Mouse (Mus musculus): ENCODE data around the gene Adad2. TPM values are rescaled to one million over a fixed set of nuclear protein-coding genes. Genes with fewer than 3 reads are reported as not detected.

The Adad2 gene
- polyA plus RNA-seq, 1 experiment from 2014 or later: 0.15 TPM

DNA sequence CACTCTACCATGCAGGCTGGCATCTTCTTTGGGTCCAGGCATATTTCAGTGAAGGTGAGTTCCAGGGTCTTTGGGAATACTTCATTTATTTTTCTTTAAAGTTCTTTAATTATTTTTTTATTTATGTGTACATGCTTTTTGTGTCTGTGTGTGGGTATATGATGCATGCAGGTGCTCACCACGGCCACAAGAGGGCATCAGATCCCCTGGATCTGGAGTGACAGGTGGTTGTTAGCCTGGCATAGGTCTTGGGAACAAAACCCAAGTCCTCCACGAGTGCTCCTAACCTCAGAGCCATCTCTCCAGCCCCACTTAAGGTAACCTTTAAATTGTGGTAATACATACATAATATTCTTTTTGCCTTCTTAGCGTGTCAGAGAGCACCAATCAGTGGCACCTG lies 33.6 kb downstream of the Adad2 start:
- H3K9me3 ChIP-seq: no peaks in the 10 kb centered on the region
- peaks cover 5% of the 10 kb centered on the region; the same call in 1 of the 2 replicates for H3K4me1 ChIP-seq
- 78% methylated on average over 3 of the region's 3 CpGs for WGBS
- H3K27ac ChIP-seq (replicated peaks): no peak overlapping the region
- H3K4me3 ChIP-seq: no peak overlapping the region
- ATAC-seq (ENCODE audit: low FRiP score, low read depth): no peak
- H3K9ac ChIP-seq (replicated peaks): no peak overlapping the region
- no peak overlapping the region for H3K4me2 ChIP-seq (replicated peaks)
- no peaks in the 10 kb centered on the region for H3K27me3 ChIP-seq
- no peaks in the 10 kb centered on the region for H3K36me3 ChIP-seq

DNA sequence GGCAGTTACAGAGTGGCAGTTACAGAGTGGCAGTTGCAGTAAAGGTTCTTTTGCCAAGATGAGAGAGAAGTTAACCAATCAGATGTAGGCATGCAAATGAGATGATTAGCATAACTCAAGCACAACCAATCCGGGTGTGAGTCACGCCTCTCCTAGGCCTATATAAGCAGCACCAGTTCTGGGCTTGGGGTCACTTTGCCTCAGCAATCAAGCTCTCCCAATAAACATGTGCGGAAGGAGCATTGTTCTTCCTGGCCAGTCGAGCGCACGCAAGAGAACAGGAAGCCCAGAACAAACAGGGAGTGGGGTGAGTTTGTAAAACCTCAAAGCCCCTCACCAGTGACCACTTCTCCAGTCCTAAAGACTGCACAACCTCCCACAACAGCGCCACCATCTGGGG lies 34.3 kb downstream of the Adad2 start:
- no peaks in the 10 kb centered on the region for H3K36me3 ChIP-seq
- no peak overlapping the region for H3K4me2 ChIP-seq (replicated peaks)
- peaks cover 5% of the 10 kb centered on the region; the same call in 1 of the 2 replicates for H3K4me1 ChIP-seq
- H3K4me3 ChIP-seq: no peak overlapping the region
- no peaks in the 10 kb centered on the region for H3K9me3 ChIP-seq
- no peak for ATAC-seq (ENCODE audit: low FRiP score, low read depth)
- no peak overlapping the region for H3K9ac ChIP-seq (replicated peaks)
- H3K27me3 ChIP-seq: no peaks in the 10 kb centered on the region
- WGBS: 88% methylated on average over 7 of the region's 7 CpGs
- H3K27ac ChIP-seq (replicated peaks): no peak overlapping the region

DNA sequence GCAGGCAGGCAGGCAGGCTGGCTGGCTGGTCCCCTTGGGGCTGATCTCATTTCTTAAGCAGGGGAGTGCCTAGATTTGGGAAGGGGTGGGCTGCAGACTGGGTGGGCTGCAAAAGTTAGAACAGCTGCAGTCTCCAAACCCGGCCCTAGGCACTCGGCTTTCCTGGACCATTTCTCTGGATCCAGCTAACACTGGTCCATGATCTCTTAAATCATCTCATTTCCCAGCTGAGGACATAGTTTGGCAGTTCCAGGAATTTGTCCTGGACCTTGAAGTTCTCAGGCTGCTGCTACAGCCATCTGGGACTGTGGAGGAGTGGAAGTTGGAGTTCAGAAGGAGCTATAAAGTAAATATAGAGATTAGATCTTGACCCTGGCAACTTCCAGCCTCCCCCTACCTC lies 38.8 kb downstream of the Adad2 start:
- Histone ChIP-seq H3K27ac (replicated peaks) (no peak overlapping the region), H3K9ac (replicated peaks) (no peak overlapping the region), H3K4me3 (no peak overlapping the region), H3K4me1 (no peaks in the 10 kb centered on the region; the same call in 1 of the 2 replicates), H3K4me2 (replicated peaks) (no peak overlapping the region), H3K27me3 (no peaks in the 10 kb centered on the region), H3K36me3 (no peaks in the 10 kb centered on the region), H3K9me3 (no peaks in the 10 kb centered on the region)
- 55% methylated on average over 2 of the region's 2 CpGs for WGBS
- ATAC-seq (ENCODE audit: low FRiP score, low read depth): no peak

DNA sequence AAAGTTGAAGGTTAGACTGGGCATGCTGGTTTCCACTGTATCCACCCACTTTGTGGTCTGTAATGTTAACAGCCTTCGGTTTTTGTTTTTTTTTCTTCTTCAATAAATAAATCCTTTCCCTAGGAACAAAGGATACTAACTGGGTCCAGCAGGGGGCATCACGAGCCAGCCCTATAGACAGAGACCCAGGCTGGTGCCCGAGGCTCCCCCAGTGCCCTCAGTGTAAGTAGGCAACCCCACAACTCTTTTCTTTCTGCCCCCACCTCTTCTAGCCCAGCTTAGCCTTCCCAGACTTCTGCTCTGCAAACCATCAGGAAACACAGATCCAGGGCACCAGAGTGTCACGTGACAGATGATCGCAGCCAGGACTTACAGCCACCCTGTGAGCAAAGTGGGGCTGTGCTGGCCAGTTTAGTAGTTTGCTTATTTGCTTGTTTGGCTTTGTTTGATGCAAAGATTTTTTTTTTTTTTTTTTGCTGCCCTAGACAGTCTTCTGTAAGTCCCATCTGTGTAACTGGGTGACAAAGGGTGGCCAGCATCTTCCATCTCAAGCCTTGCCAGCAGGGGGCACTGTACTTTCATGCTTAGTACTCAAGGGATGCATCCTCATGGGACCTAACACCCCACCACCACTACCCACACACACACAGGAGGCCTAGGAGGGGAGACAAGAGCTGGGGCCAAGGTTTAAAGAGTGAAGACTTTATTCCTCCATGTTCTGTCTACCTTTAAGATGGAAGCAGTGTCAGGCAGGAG lies 44.3 kb downstream of the Adad2 start:
- 59% methylated on average over 5 of the region's 5 CpGs for WGBS
- Histone ChIP-seq H3K9me3 (no peaks in the 10 kb centered on the region), H3K27me3 (no peaks in the 10 kb centered on the region), H3K9ac (replicated peaks) (no peak overlapping the region), H3K4me1 (peaks cover 10% of the 10 kb centered on the region), H3K4me3 (no peak overlapping the region), H3K27ac (replicated peaks) (no peak overlapping the region), H3K4me2 (replicated peaks) (no peak overlapping the region), H3K36me3 (no peaks in the 10 kb centered on the region)
- no peak for ATAC-seq (ENCODE audit: low FRiP score, low read depth)

DNA sequence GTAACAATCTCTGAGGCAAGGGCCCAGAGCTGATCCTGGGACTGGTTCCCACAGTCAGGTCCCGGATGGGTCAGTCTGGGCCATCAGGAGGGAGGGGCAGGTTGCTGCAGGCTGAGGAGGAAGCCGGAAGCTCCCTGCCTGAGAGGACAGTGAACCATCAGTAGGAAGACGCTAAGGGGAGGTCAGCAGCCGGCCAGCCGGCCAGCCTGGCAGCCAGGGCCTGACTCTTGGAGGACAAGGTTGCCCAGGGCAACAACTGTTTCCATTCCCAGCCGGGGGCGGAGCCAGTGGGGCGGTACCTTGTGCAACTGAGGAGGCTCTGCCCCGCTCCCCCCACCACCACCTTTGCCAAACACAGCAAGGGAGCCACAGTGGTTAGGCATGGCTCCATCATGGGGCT lies 48.5 kb downstream of the Adad2 start:
- Histone ChIP-seq H3K36me3 (no peaks in the 10 kb centered on the region), H3K27me3 (peaks cover 9% of the 10 kb centered on the region), H3K4me3 (no peak overlapping the region), H3K27ac (replicated peaks) (no peak overlapping the region), H3K4me2 (replicated peaks) (0 out of 2 replicates have a peak overlapping the region, but pooled peaks have one; percentile 2), H3K4me1 (peaks cover 15% of the 10 kb centered on the region), H3K9ac (replicated peaks) (peak overlapping the region; percentile 8; the same call in 1 of the 2 replicates), H3K9me3 (no peaks in the 10 kb centered on the region)
- WGBS: 3% methylated on average over 9 of the region's 9 CpGs
- peak; percentile 56; the same call in 1 of the 2 replicates for ATAC-seq (ENCODE audit: low FRiP score, low read depth)

DNA sequence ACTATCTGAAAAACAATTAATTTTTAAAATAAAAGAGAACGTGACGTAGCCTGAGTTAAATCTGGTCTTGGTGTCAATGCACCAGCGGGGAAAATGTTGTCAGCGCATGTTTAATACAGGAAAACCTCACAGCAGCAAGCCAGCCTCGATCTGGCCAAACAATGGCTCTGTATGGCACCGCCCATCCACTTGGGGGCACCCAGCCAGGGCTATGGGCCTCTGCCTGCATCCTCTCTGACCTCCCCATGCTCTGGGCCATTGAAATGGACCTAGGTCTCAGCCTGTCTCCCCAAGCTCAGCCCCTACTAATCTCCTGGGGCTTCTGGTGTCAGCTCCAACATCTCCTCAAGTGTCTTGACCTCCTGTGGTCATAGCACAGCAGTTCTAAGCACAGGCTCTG lies 49.3 kb downstream of the Adad2 start:
- Histone ChIP-seq H3K4me3 (no peak overlapping the region), H3K27ac (replicated peaks) (no peak overlapping the region), H3K4me2 (replicated peaks) (no peak overlapping the region), H3K36me3 (no peaks in the 10 kb centered on the region), H3K27me3 (peaks cover 17% of the 10 kb centered on the region), H3K9me3 (no peaks in the 10 kb centered on the region), H3K9ac (replicated peaks) (no peak overlapping the region), H3K4me1 (peaks cover 24% of the 10 kb centered on the region)
- ATAC-seq (ENCODE audit: low FRiP score, low read depth): no peak
- WGBS: 67% methylated on average over 6 of the region's 6 CpGs

DNA sequence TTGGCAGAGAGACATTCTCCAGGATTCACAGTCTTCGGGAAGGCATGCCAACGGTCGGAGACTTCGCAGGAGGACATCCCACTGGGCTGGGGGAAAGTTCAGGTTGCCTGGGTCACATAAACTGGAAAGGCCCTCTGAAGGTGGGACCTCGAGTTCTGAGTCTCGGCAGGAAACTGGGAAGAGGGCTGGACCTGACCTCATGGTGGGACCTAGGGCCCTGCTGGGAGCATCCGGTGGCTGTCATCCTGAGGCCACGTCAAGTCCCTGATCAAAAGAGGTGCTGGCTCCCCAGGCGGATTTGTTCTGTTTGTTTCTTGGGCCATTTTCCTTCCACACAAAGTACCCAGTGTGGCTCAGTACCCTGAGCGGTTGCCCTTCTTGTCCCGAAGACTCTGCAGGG lies 50.9 kb downstream of the Adad2 start:
- H3K27me3 ChIP-seq: peaks cover 22% of the 10 kb centered on the region
- WGBS: 57% methylated on average over 11 of the region's 11 CpGs
- no peaks in the 10 kb centered on the region for H3K9me3 ChIP-seq
- ATAC-seq (ENCODE audit: low FRiP score, low read depth): no peak
- H3K4me2 ChIP-seq (replicated peaks): no peak overlapping the region
- no peaks in the 10 kb centered on the region for H3K36me3 ChIP-seq
- H3K9ac ChIP-seq (replicated peaks): no peak overlapping the region
- H3K27ac ChIP-seq (replicated peaks): no peak overlapping the region
- no peak overlapping the region for H3K4me3 ChIP-seq
- H3K4me1 ChIP-seq: peaks cover 26% of the 10 kb centered on the region

DNA sequence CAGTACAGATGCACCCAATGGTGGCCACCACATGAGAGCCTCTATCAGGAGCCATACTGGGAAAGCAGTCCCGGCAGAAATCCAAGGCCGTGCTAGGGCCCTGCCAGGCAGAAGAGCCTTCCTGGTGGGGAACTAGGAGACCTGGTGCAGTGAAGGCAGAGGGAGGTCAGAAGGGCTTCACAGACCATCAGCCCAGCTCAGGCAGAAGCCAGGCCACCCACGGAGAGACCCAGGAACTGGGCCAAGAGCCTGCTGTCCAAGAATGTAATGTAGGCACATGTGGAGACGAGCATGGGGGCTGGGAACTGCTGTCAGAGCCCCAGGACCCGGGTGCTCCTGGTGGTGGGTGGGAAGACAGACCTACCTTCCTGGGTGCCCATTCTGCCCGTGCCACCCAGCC lies 52.7 kb downstream of the Adad2 start:
- H3K4me2 ChIP-seq (replicated peaks): no peak overlapping the region
- H3K4me1 ChIP-seq: peaks cover 28% of the 10 kb centered on the region
- no peaks in the 10 kb centered on the region for H3K36me3 ChIP-seq
- ATAC-seq (ENCODE audit: low FRiP score, low read depth): no peak
- no peak overlapping the region for H3K27ac ChIP-seq (replicated peaks)
- H3K9ac ChIP-seq (replicated peaks): no peak overlapping the region
- H3K27me3 ChIP-seq: peaks cover 22% of the 10 kb centered on the region
- H3K4me3 ChIP-seq: no peak overlapping the region
- H3K9me3 ChIP-seq: no peaks in the 10 kb centered on the region
- WGBS: 83% methylated on average over 6 of the region's 6 CpGs

Other genes starting within 250 kb of the Adad2 start
- 14.4 and 14.6 TPM in 2 replicates for gene Mlycd, start 217.9 kb upstream of the Adad2 start, polyA plus RNA-seq (2016; fragmentation: Nextera tagmentation; extraction: Ambion mirVana)
- gene Osgin1, start 178.6 kb upstream of the Adad2 start, polyA plus RNA-seq (2016; fragmentation: Nextera tagmentation; extraction: Ambion mirVana): 0.14 and 0.22 TPM in 2 replicates
- gene Necab2, start 166.0 kb upstream of the Adad2 start, polyA plus RNA-seq (2016; fragmentation: Nextera tagmentation; extraction: Ambion mirVana): 26.0 and 35.0 TPM in 2 replicates
- gene Slc38a8, start 111.0 kb upstream of the Adad2 start, polyA plus RNA-seq (2016; fragmentation: Nextera tagmentation; extraction: Ambion mirVana): 0.15 and 0.21 TPM in 2 replicates
- gene Mbtps1, start 54.0 kb upstream of the Adad2 start, polyA plus RNA-seq (2016; fragmentation: Nextera tagmentation; extraction: Ambion mirVana): 96.7 and 110 TPM in 2 replicates
- gene Hsdl1, start 37.6 kb upstream of the Adad2 start, polyA plus RNA-seq (2016; fragmentation: Nextera tagmentation; extraction: Ambion mirVana): 100 and 104 TPM in 2 replicates
- 0.14 and 0.17 TPM in 2 replicates for gene Dnaaf1, start 37.5 kb upstream of the Adad2 start, polyA plus RNA-seq (2016; fragmentation: Nextera tagmentation; extraction: Ambion mirVana)
- gene Taf1c, start 7.5 kb upstream of the Adad2 start, polyA plus RNA-seq (2016; fragmentation: Nextera tagmentation; extraction: Ambion mirVana): 15.3 and 16.7 TPM in 2 replicates
- gene Kcng4, start 22.9 kb downstream of the Adad2 start, polyA plus RNA-seq (2016; fragmentation: Nextera tagmentation; extraction: Ambion mirVana): 0.26 TPM in 1 of 2 replicates, not detected in the other
- 2.4 and 3.1 TPM in 2 replicates for gene Wfdc1, start 53.6 kb downstream of the Adad2 start, polyA plus RNA-seq (2016; fragmentation: Nextera tagmentation; extraction: Ambion mirVana)
- 0.47 and 0.64 TPM in 2 replicates for gene Atp2c2, start 87.3 kb downstream of the Adad2 start, polyA plus RNA-seq (2016; fragmentation: Nextera tagmentation; extraction: Ambion mirVana)
- gene Tldc1, start 165.7 kb downstream of the Adad2 start, polyA plus RNA-seq (2016; fragmentation: Nextera tagmentation; extraction: Ambion mirVana): 10.3 and 13.3 TPM in 2 replicates
- 93.4 and 131 TPM in 2 replicates for gene Cotl1, start 227.8 kb downstream of the Adad2 start, polyA plus RNA-seq (2016; fragmentation: Nextera tagmentation; extraction: Ambion mirVana)
- gene Klhl36, start 249.5 kb downstream of the Adad2 start, polyA plus RNA-seq (2016; fragmentation: Nextera tagmentation; extraction: Ambion mirVana): 13.1 and 14.7 TPM in 2 replicates